Mouse (Mus musculus): Measurements from ENCODE around the gene Borcs6. TPM values are rescaled to one million over a fixed set of nuclear protein-coding genes. Genes with fewer than 3 reads are reported as not detected.

Borcs6 gene
- polyA plus RNA-seq, 1 experiment, result 13.4 TPM

DNA sequence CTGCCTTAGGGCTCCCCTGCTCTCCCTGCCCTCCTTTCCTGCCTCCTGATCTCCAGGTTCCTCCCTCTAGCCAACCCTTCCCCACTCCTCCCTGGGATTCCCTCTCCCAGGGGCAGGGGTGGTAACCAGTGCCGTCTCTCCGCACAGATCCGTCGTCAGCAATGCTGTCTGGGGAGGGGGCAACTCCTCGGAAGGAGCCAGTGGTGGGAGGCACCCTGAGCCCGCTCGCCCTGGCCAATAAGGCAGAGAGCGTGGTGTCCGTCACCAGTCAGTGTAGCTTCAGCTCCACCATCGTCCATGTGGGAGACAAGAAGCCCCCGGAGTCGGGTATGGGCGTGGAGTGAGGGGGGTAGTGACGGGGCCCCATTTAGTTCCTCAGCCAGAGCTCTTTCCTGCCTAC lies 45.0 kb downstream of the Borcs6 start:
- Histone ChIP-seq H3K27me3 (ENCODE audit: control insufficient read depth, insufficient read depth, low read length) (no peaks in the 10 kb centered on the region), H3K4me3 (ENCODE audit: control insufficient read depth, low read depth, low read length) (no peak overlapping the region), H3K27ac (ENCODE audit: control insufficient read depth, insufficient read depth, low read depth, low read length) (no peak overlapping the region), H3K36me3 (ENCODE audit: control insufficient read depth, insufficient read depth, low read length) (peaks cover 8% of the 10 kb centered on the region), H3K4me1 (ENCODE audit: control insufficient read depth, insufficient read depth, low read length) (peaks cover 6% of the 10 kb centered on the region)
- TF ChIP-seq CTCF (IDR thresholded peaks at IDR 0.05; ENCODE audit: control insufficient read depth, insufficient read depth, insufficient replicate concordance, low read depth, low read length) (no peak), POLR2A (IDR thresholded peaks at IDR 0.05; ENCODE audit: control insufficient read depth, low read depth, low read length) (no peak)

DNA sequence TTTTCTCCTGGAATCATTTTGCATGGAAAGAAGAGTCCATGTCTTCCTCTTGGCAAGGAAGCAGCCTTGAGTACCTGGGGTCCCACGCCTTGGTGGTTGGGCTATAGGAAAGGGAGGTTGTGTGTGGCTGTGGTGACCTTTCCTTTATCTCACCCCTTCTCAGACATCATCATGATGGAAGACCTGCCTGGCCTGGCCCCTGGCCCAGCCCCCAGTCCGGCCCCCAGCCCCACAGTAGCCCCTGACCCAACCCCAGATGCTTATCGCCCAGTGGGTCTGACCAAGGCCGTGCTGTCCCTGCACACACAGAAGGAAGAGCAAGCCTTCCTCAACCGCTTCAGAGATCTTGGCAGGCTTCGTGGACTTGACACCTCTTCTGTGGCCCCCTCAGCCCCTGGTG lies 45.7 kb downstream of the Borcs6 start:
- no peaks in the 10 kb centered on the region for H3K27me3 ChIP-seq (ENCODE audit: control insufficient read depth, insufficient read depth, low read length)
- peak overlapping the region; percentile 62 for H3K4me3 ChIP-seq (ENCODE audit: control insufficient read depth, low read depth, low read length)
- no peak for TF ChIP-seq POLR2A (IDR thresholded peaks at IDR 0.05; ENCODE audit: control insufficient read depth, low read depth, low read length)
- H3K27ac ChIP-seq (ENCODE audit: control insufficient read depth, insufficient read depth, low read depth, low read length), result no peak overlapping the region
- peaks cover 4% of the 10 kb centered on the region for H3K4me1 ChIP-seq (ENCODE audit: control insufficient read depth, insufficient read depth, low read length)
- H3K36me3 ChIP-seq (ENCODE audit: control insufficient read depth, insufficient read depth, low read length), result peaks cover 8% of the 10 kb centered on the region

DNA sequence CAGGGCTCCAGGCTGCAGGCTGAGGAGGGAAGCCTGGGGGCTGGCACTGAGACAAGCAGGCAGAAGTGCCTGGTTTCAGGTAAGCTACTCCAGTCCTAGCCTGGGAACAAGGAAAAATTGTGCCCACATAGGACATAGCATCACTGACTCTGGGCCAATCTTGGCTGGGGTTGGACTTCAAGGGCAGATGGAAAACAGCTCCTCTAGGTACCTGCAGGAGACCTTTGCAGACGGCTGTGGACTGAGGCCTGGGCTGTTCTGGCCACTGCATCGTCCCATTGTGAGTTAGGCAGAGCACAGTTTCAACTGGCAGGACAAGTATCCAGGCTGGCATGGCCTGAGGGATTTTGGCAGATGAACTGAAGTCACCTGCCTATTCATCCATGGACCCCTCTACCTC lies 46.3 kb downstream of the Borcs6 start:
- H3K27ac ChIP-seq (ENCODE audit: control insufficient read depth, insufficient read depth, low read depth, low read length), result no peak overlapping the region
- TF ChIP-seq CTCF (IDR thresholded peaks at IDR 0.05; ENCODE audit: control insufficient read depth, insufficient read depth, insufficient replicate concordance, low read depth, low read length) (no peak), POLR2A (IDR thresholded peaks at IDR 0.05; ENCODE audit: control insufficient read depth, low read depth, low read length) (no peak)
- H3K36me3 ChIP-seq (ENCODE audit: control insufficient read depth, insufficient read depth, low read length), result peaks cover 8% of the 10 kb centered on the region
- no peaks in the 10 kb centered on the region for H3K27me3 ChIP-seq (ENCODE audit: control insufficient read depth, insufficient read depth, low read length)
- peak overlapping the region; percentile 61 for H3K4me3 ChIP-seq (ENCODE audit: control insufficient read depth, low read depth, low read length)
- H3K4me1 ChIP-seq (ENCODE audit: control insufficient read depth, insufficient read depth, low read length), result peaks cover 4% of the 10 kb centered on the region

DNA sequence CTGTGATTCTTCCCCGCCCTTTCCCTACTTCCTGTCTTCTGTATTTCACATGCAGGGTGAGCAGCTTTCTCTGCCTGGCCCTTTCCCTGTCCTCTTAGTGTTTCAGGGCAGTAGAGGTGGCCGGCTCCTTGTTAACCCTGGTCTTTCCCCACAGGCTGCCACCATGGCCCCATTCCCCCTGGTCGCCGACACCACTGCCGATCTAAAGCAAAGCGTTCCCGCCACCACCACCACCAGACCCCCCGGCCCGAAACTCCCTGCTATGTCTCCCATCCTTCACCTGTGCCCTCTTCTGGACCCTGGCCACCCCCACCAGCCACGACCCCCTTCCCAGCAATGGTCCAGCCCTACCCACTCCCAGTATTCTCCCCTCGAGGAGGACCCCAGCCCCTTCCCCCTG lies 46.8 kb downstream of the Borcs6 start:
- Histone ChIP-seq H3K4me1 (ENCODE audit: control insufficient read depth, insufficient read depth, low read length) (peaks cover 4% of the 10 kb centered on the region), H3K27me3 (ENCODE audit: control insufficient read depth, insufficient read depth, low read length) (no peaks in the 10 kb centered on the region), H3K4me3 (ENCODE audit: control insufficient read depth, low read depth, low read length) (no peak overlapping the region; the same call in 1 of the 2 replicates), H3K36me3 (ENCODE audit: control insufficient read depth, insufficient read depth, low read length) (peaks cover 5% of the 10 kb centered on the region), H3K27ac (ENCODE audit: control insufficient read depth, insufficient read depth, low read depth, low read length) (no peak overlapping the region)
- no peak for TF ChIP-seq CTCF (IDR thresholded peaks at IDR 0.05; ENCODE audit: control insufficient read depth, insufficient read depth, insufficient replicate concordance, low read depth, low read length)
- no peak for TF ChIP-seq POLR2A (IDR thresholded peaks at IDR 0.05; ENCODE audit: control insufficient read depth, low read depth, low read length)

DNA sequence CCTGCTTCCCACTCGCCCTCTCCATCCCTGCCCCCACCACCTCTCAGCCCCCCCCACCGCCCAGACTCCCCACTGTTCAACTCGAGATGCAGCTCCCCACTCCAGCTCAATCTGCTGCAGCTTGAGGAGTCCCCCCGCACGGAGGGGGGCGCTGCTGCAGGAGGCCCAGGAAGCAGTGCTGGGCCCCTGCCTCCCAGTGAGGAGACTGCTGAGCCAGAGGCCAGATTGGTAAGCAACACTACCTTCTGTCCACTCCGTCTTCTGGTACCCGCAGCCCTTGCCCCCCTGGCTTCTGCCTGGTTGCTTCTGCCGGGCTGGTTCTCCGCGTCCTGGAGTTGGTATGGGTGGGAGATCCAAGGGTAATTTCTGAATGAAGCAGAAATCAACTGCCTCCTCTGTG lies 47.3 kb downstream of the Borcs6 start:
- Histone ChIP-seq H3K27me3 (ENCODE audit: control insufficient read depth, insufficient read depth, low read length) (no peaks in the 10 kb centered on the region), H3K36me3 (ENCODE audit: control insufficient read depth, insufficient read depth, low read length) (peaks cover 2% of the 10 kb centered on the region), H3K4me3 (ENCODE audit: control insufficient read depth, low read depth, low read length) (no peak overlapping the region), H3K4me1 (ENCODE audit: control insufficient read depth, insufficient read depth, low read length) (peaks cover 4% of the 10 kb centered on the region), H3K27ac (ENCODE audit: control insufficient read depth, insufficient read depth, low read depth, low read length) (no peak overlapping the region)
- TF ChIP-seq CTCF (IDR thresholded peaks at IDR 0.05; ENCODE audit: control insufficient read depth, insufficient read depth, insufficient replicate concordance, low read depth, low read length), result no peak
- no peak for TF ChIP-seq POLR2A (IDR thresholded peaks at IDR 0.05; ENCODE audit: control insufficient read depth, low read depth, low read length)

DNA sequence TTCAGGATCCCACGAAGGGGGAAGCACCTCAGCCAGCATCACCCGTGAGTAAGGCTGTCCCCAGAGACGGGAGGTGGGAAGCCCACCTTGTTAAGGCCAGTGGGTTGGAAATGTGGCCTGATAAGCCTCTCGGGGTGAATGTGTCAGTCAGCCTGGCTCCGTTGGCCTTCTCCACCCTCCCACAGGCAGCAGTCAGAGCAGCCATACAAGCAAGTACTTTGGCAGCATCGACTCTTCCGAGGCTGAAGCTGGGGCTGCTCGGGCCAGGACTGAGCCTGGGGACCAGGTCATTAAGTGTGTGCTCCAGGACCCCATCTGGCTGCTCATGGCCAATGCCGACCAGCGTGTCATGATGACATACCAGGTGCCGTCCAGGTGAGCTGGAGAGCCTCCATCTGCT lies 48.2 kb downstream of the Borcs6 start:
- Histone ChIP-seq H3K4me1 (ENCODE audit: control insufficient read depth, insufficient read depth, low read length) (peaks cover 4% of the 10 kb centered on the region), H3K27me3 (ENCODE audit: control insufficient read depth, insufficient read depth, low read length) (no peaks in the 10 kb centered on the region), H3K27ac (ENCODE audit: control insufficient read depth, insufficient read depth, low read depth, low read length) (no peak overlapping the region), H3K4me3 (ENCODE audit: control insufficient read depth, low read depth, low read length) (no peak overlapping the region), H3K36me3 (ENCODE audit: control insufficient read depth, insufficient read depth, low read length) (peaks cover 2% of the 10 kb centered on the region)
- no peak for TF ChIP-seq POLR2A (IDR thresholded peaks at IDR 0.05; ENCODE audit: control insufficient read depth, low read depth, low read length)
- TF ChIP-seq CTCF (IDR thresholded peaks at IDR 0.05; ENCODE audit: control insufficient read depth, insufficient read depth, insufficient replicate concordance, low read depth, low read length), result no peak

DNA sequence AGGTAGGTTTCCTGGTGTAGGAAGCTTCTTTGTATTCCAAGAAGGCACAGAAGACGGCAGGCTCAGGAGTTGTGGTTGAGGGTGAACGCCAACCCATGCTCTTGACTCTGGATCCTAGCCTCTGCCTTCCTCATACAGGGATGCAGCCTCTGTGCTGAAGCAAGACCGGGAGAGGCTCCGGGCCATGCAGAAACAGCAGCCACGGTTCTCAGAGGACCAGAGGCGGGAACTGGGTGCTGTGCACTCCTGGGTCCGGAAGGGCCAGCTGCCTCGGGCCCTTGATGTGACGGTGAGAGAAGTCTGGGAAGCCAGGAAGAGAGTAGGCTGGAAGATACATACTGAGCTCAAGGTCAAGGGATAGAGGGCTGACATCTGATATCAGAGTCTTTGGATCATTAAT lies 48.7 kb downstream of the Borcs6 start:
- TF ChIP-seq POLR2A (IDR thresholded peaks at IDR 0.05; ENCODE audit: control insufficient read depth, low read depth, low read length), result no peak
- TF ChIP-seq CTCF (IDR thresholded peaks at IDR 0.05; ENCODE audit: control insufficient read depth, insufficient read depth, insufficient replicate concordance, low read depth, low read length), result no peak
- Histone ChIP-seq H3K4me1 (ENCODE audit: control insufficient read depth, insufficient read depth, low read length) (peaks cover 4% of the 10 kb centered on the region), H3K36me3 (ENCODE audit: control insufficient read depth, insufficient read depth, low read length) (peaks cover 2% of the 10 kb centered on the region; the same call in 1 of the 2 replicates), H3K27me3 (ENCODE audit: control insufficient read depth, insufficient read depth, low read length) (no peaks in the 10 kb centered on the region), H3K4me3 (ENCODE audit: control insufficient read depth, low read depth, low read length) (no peak overlapping the region), H3K27ac (ENCODE audit: control insufficient read depth, insufficient read depth, low read depth, low read length) (no peak overlapping the region)
